Mouse (Mus musculus): ENCODE data around the gene Peak1.
"Not testable (repeated sequence)": the region's sequence is repeated elsewhere in the genome, so short reads cannot be mapped to it uniquely, and the experiment has no call there.

Peak1 gene

GRCm38 (mm10) chr9:56260495-56261136, 157.3 kb downstream of the Peak1 start:
- in situ Hi-C loops (cut with MboI; ENCODE audit: unreplicated experiment in 2 of 2), result loop anchor here (5.0 to 10.0 kb wide), 2 partner anchors 57 to 154 kb away; partner anchors contain the start of genes Hmg20a (in 1 of the 2) and Peak1 (in 1 of the 2)

DNA sequence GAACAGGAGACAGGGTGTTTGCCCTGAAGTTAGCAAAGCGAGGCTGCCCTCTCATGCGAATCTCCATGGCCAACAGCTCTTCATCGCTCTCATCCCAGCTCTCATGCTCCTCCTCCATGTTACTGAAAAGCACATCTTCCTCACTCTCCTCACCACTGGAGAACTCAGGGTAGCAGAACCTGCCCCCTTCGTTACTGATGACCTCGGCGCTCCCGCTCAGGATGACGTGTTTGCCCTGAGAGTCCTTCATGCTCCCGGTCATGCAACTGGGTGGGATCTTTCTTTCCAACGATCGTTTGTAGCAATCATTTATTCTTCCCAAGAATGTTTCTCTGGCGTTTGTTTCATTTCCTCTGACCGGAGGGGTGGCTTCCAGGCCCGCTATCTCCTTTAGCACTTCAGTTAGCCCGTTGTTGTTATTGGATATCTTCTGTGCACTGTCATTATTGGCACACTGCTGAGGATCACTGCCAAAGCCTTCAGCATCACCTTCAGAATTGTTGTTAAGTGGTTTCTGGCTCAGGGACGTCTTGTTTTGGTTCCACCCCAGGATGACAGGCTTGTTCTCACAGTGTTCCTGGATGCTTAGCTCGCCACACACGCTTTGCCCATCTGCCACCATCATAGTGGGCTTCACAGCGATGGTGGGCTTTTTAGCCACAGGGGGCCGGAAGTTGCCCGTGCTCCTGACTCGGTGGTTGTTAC, 157.9 kb downstream of the Peak1 start:
- in situ Hi-C loops (cut with MboI; ENCODE audit: unreplicated experiment in 2 of 2), result loop anchor here (5.0 to 10.0 kb wide), 2 partner anchors 57 to 155 kb away; partner anchors contain the start of genes Hmg20a (in 1 of the 2) and Peak1 (in 1 of the 2)

DNA sequence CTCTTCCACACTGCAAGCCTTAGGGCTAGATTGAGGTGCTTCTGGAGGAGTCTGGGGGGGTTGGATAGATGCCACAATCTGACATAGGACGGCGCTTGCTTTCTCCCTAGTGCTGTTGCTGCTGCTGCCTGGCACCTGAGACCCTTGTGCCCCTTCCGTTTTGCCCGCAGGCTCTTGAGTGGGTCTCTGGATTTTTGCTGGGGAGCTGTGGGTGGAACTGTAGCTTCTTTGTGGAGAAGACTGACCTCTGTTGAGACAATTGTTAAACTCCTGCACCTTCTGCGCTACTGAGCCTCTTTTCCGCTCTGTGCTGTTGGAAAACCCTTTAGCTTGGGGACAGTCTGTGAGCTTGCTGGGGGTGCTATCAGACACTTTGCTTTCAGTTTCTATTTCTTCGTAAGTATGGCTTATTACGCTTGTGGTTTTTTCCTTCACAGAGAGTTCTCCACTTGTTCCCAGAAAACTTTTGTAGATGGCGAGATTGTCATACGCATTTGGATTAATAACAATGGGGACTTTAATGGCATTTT, 159.5 kb downstream of the Peak1 start:
- in situ Hi-C loops (cut with MboI; ENCODE audit: unreplicated experiment in 2 of 2), result no loop called here

DNA sequence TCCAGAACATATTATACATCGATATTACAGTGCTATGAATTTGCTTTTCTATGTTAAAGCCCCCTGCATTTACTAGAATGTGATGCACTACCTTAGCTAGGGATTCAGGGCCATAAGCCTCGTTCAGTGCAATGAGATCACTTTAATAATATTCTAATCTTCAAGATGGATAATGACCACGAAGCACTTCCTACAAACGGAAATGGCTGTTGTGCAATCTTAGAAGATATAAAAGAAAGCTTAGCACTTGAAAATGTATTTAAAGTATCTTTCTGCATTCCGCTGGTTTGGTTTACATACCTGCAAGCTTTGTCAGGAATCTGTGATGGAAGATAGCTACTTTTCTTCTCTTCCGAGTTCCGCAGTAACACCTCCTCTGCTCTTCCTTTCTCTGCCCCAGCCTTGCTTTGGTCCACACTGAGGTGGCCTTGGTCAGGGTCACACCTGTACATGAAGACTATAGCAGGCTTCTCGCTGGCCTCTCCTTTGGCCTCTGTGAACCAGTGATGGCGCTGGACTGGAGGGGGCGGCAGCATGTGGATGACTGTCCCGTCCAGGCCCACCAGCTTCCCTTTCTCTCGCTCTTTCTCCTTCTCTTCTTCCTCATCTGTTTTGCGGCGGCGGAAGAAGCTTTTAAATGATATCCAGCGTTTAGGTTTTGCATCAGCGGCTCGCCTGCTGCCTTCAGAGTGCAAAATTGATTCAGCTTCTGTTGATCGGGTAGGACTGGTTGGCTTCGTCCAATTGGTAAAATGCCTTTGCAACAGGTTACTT, 160.5 kb downstream of the Peak1 start:
- in situ Hi-C loops (cut with MboI; ENCODE audit: unreplicated experiment in 2 of 2), result no loop called here

GRCm38 (mm10) chr9:56255676-56256432, 162.0 kb downstream of the Peak1 start:
- in situ Hi-C loops (cut with MboI; ENCODE audit: unreplicated experiment in 2 of 2), result no loop called here

- in situ Hi-C loops (cut with MboI; ENCODE audit: unreplicated experiment in 2 of 2), result no loop called here
Measured at GRCm38 (mm10) chr9:56244336-56244735, 173.5 kb downstream of the Peak1 start.

DNA sequence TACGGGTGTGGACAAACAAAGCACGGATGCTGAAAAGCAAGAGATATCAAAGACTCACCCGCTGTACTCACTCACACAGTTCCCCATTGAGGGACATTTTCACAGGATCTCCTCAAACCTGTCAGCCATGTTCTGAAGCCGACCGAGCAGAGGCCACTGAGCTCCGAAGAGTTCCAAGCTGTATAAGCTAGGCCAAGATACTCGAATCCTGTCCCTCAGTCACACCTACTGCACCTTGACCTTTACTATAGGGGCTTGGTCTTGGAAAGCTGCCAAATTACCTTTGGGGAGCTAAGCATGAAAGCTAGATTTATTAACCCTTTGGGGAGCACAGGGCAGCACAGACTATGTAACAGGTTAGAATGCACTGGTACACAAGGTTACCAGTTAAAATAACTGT, 174.0 kb downstream of the Peak1 start:
- in situ Hi-C loops (cut with MboI; ENCODE audit: unreplicated experiment in 2 of 2), result no loop called here

GRCm38 (mm10) chr9:56242686-56243085, 175.2 kb downstream of the Peak1 start:
- in situ Hi-C loops (cut with MboI; ENCODE audit: unreplicated experiment in 2 of 2), result no loop called here

GRCm38 (mm10) chr9:56241076-56241475, 176.8 kb downstream of the Peak1 start:
- in situ Hi-C loops (cut with MboI; ENCODE audit: unreplicated experiment in 2 of 2), result no loop called here

DNA sequence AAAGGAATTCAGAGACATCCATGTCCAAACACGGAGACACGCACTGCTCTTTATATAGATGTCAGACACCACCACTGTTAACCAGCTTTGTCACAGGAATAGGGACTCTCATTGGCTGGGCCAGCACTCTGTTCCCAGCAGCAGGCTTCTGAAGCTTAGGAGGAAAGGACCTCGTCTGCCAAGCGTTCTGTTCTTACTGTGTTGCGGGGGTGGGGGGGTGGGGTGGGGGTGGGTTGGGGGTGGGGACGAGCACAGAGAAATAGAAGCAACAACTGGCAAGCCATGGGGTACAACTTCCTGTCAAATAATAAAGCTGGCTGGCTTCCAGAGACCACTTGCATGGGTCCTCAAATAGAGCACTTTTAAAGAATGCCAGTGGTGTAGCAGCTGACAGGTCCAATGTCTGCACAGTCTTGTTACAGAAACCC, 182.0 kb downstream of the Peak1 start:
- in situ Hi-C loops (cut with MboI; ENCODE audit: unreplicated experiment in 2 of 2), result no loop called here

DNA sequence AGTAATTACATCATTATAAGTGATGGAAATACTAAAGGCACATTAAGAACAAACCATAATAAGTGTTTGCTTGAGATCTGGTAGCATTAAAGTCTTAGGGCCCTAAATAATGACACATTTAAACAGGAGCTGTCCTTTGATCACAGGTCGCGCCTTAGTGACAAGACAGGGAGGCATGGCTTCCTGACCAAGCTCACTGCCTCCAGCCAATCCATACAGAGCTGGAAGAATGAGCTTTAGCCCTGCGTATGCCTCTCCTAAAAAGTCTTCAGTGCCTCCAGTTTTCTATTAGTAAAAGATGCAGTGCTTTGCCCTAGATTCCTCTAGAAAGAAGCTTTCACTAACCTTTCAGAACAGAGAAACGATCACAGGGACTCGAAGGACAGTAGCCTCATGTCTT, 182.6 kb downstream of the Peak1 start:
- in situ Hi-C loops (cut with MboI; ENCODE audit: unreplicated experiment in 2 of 2), result no loop called here

DNA sequence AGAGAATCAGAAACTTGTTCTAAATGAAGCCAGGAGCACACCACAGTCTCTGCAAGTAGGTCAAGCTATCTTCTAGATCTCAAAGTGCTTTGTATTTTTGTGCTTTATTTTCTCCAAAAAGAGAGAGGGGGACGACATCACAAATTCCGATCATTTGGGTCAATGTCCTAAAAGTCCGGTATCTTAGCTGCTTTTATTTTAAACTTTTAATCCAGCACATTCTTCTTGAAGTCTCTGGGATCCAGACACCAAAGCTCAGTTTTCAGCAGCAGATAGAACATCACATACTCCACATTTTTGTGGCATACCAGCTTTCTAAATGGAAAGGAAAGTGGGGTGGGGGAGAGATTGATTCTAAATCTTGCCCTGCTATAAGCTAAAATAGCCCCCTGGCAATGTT, 183.3 kb downstream of the Peak1 start:
- in situ Hi-C loops (cut with MboI; ENCODE audit: unreplicated experiment in 2 of 2), result no loop called here

- in situ Hi-C loops (cut with MboI; ENCODE audit: unreplicated experiment in 2 of 2), result no loop called here
Measured at GRCm38 (mm10) chr9:56233316-56233715, 184.6 kb downstream of the Peak1 start.

DNA sequence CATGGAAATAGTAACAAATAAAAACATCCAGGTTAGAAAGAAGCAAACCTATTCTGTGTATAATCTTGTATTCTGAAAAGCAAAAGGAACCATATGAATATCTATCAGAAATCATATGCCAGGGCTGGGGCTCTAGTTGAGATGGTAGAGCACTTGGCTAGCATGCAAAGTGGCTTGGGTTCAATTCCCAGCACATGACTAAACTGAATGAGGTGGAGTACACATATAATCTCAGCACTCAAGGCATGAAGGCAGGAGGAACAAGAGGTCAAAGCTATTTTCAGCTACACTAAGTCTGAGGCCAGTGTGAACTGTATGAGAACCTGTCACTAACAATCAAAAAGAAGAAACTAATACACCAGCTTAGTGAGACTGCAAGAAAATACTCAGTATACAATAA, 187.0 kb downstream of the Peak1 start:
- in situ Hi-C loops (cut with MboI; ENCODE audit: unreplicated experiment in 2 of 2), result no loop called here

- in situ Hi-C loops (cut with MboI; ENCODE audit: unreplicated experiment in 2 of 2), result no loop called here
Measured at GRCm38 (mm10) chr9:56227626-56228025, 190.2 kb downstream of the Peak1 start.

GRCm38 (mm10) chr9:56223429-56224051, 194.3 kb downstream of the Peak1 start:
- in situ Hi-C loops (cut with MboI; ENCODE audit: unreplicated experiment in 2 of 2), result not testable (repeated sequence)

- in situ Hi-C loops (cut with MboI; ENCODE audit: unreplicated experiment in 2 of 2), result loop anchor here in 1 of 2 experiments (10.0 kb wide), 1 partner anchor 286 kb away; no protein-coding TSS in a partner anchor
Measured at GRCm38 (mm10) chr9:56218860-56219259, 199.0 kb downstream of the Peak1 start.

DNA sequence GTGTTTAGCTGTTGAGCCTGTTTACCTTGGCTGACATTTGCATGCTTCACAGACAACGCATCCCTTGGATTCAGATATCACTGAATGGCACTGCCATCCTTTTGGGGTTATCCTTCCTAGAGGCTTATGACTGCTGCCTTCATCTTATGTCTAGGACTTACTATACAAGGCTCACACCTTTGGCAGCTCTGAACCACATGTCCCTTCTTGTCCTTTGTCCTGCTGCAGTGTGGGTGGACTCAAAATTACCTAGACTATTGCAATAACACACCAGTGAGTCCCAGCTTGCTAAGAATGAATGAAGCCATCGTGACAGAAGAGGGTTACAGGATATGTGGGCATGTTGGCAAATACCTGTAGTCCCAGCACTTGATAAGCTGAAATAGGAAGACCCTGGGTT, 199.8 kb downstream of the Peak1 start:
- in situ Hi-C loops (cut with MboI; ENCODE audit: unreplicated experiment in 2 of 2), result loop anchor here in 1 of 2 experiments (10.0 kb wide), 1 partner anchor 287 kb away; no protein-coding TSS in a partner anchor

DNA sequence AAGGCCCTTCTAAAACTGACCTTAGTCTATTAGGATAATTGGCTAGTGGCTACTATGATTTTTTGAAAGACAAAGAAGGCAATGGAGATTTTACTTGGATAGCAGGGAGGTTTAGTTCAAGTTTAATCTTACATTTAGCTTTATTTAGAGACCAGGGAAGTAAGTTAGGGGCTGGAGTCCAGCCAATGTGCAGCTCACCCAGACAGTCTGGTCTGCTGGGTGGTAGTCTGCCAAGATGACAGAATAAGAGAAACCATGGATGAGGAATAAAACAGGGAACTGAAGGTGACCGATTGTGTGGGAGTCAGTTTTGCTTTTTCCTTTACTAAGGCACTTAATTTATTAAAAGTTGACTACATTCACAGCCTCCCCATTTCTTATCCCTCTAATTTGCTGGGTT, 200.5 kb downstream of the Peak1 start:
- in situ Hi-C loops (cut with MboI; ENCODE audit: unreplicated experiment in 2 of 2), result loop anchor here in 1 of 2 experiments (10.0 kb wide), 1 partner anchor 287 kb away; no protein-coding TSS in a partner anchor
